Mouse (Mus musculus): ENCODE data around the gene Dlgap1.

Gene Dlgap1

GRCm38 (mm10) chr17:69969021-69969815 is at the start of gene Dlgap1:
Gene Dlgap1, plus strand, starts transcription at chr17:69969073.
- DNase-seq (ENCODE audit: low read depth, low spot score), result peak; percentile 33

GRCm38 (mm10) chr17:69954936-69955335 is 13.9 kb upstream of the Dlgap1 start:
- no peak for DNase-seq (ENCODE audit: low read depth, low spot score)

- DNase-seq (ENCODE audit: low read depth, low spot score), result no peak
These were observed 1.2 kb downstream of the Dlgap1 start for GRCm38 (mm10) chr17:69969816-69970750.

GRCm38 (mm10) chr17:69973081-69973480 is 4.2 kb downstream of the Dlgap1 start:
- DNase-seq (ENCODE audit: low read depth, low spot score), result no peak

- no peak for DNase-seq (ENCODE audit: low read depth, low spot score)
These were observed 5.1 kb downstream of the Dlgap1 start for GRCm38 (mm10) chr17:69973991-69974390.

- no peak for DNase-seq (ENCODE audit: low read depth, low spot score)
These were observed 13.5 kb downstream of the Dlgap1 start for GRCm38 (mm10) chr17:69982236-69982923.

- DNase-seq (ENCODE audit: low read depth, low spot score), result no peak
These were observed 27.5 kb downstream of the Dlgap1 start for GRCm38 (mm10) chr17:69996406-69996805.

- no peak for DNase-seq (ENCODE audit: low read depth, low spot score)
These were observed 33.2 kb downstream of the Dlgap1 start for GRCm38 (mm10) chr17:70002026-70002425.

GRCm38 (mm10) chr17:70004628-70005027 is 35.8 kb downstream of the Dlgap1 start:
- DNase-seq (ENCODE audit: low read depth, low spot score), result no peak

GRCm38 (mm10) chr17:70007607-70008006 is 38.7 kb downstream of the Dlgap1 start:
- no peak for DNase-seq (ENCODE audit: low read depth, low spot score)

GRCm38 (mm10) chr17:70016511-70016910 is 47.6 kb downstream of the Dlgap1 start:
- DNase-seq (ENCODE audit: low read depth, low spot score), result no peak

GRCm38 (mm10) chr17:70020376-70020775 is 51.5 kb downstream of the Dlgap1 start:
- DNase-seq (ENCODE audit: low read depth, low spot score), result no peak

- no peak for DNase-seq (ENCODE audit: low read depth, low spot score)
These were observed 53.7 kb downstream of the Dlgap1 start for GRCm38 (mm10) chr17:70022618-70023017.

- no peak for DNase-seq (ENCODE audit: low read depth, low spot score)
These were observed 66.0 kb downstream of the Dlgap1 start for GRCm38 (mm10) chr17:70034862-70035261.

GRCm38 (mm10) chr17:70040751-70041430 is 72.0 kb downstream of the Dlgap1 start:
- no peak for DNase-seq (ENCODE audit: low read depth, low spot score)

GRCm38 (mm10) chr17:70068281-70068680 is 99.4 kb downstream of the Dlgap1 start:
- peak; percentile 7 for DNase-seq (ENCODE audit: low read depth, low spot score)

GRCm38 (mm10) chr17:70072066-70072465 is 103.2 kb downstream of the Dlgap1 start:
- DNase-seq (ENCODE audit: low read depth, low spot score), result no peak

- DNase-seq (ENCODE audit: low read depth, low spot score), result no peak
These were observed 119.3 kb downstream of the Dlgap1 start for GRCm38 (mm10) chr17:70088220-70088619.

GRCm38 (mm10) chr17:70090737-70091136 is 121.9 kb downstream of the Dlgap1 start:
- no peak for DNase-seq (ENCODE audit: low read depth, low spot score)

GRCm38 (mm10) chr17:70129151-70129550 is 160.3 kb downstream of the Dlgap1 start:
- no peak for DNase-seq (ENCODE audit: low read depth, low spot score)

- no peak for DNase-seq (ENCODE audit: low read depth, low spot score)
These were observed 201.0 kb downstream of the Dlgap1 start for GRCm38 (mm10) chr17:70169831-70170230.
